Mouse (Mus musculus) embryo, embryonic 11.5 days (tissue): ENCODE results near the gene Dusp15.

Experiments
- DNase-seq: peaks from one replicate; pipeline ENCODE4 v3.0.0-alpha.2; 2012; ENCODE audit warnings: low read depth, low spot score

Gene Dusp15

GRCm38 (mm10) chr2:152906274-152907037 lies 45.0 kb downstream of the Dusp15 start:
- no peak for DNase-seq

GRCm38 (mm10) chr2:152905036-152905829 lies 46.3 kb downstream of the Dusp15 start:
- no peak for DNase-seq

GRCm38 (mm10) chr2:152904127-152904643 lies 47.3 kb downstream of the Dusp15 start:
- DNase-seq, result no peak

GRCm38 (mm10) chr2:152903586-152903985 lies 47.9 kb downstream of the Dusp15 start:
- no peak for DNase-seq

- no peak for DNase-seq
Measured at GRCm38 (mm10) chr2:152902658-152903057, 48.8 kb downstream of the Dusp15 start.

- no peak for DNase-seq
Measured at GRCm38 (mm10) chr2:152901296-152901695, 50.2 kb downstream of the Dusp15 start.

GRCm38 (mm10) chr2:152899011-152899410 lies 52.5 kb downstream of the Dusp15 start:
- DNase-seq, result no peak

- no peak for DNase-seq
Measured at GRCm38 (mm10) chr2:152896926-152897325, 54.6 kb downstream of the Dusp15 start.

GRCm38 (mm10) chr2:152895834-152896233 lies 55.7 kb downstream of the Dusp15 start:
- DNase-seq, result no peak
